Mouse (Mus musculus) kidney, postnatal 0 days (tissue): ENCODE measurements around the gene Tmed8. TPM values are rescaled to one million over a fixed set of nuclear protein-coding genes. Genes with fewer than 3 reads are reported as not detected.
"Not testable (repeated sequence)": the region's sequence is repeated elsewhere in the genome, so short reads cannot be mapped to it uniquely, and the experiment has no call there.

ENCODE experiments used
- ATAC-seq: fragments of 200-750 bp; cut with Nextera tagmentation; replicated peaks from 2 replicates; pipeline ENCODE4 v1.8.0; 2017; ENCODE audit warnings: low read depth, moderate number of reproducible peaks, moderate TSS enrichment, moderate library complexity; ENCODE audit not compliant: low FRiP score
- DNase-seq: peaks from one replicate; pipeline ENCODE4 v3.0.0-alpha.2; 2016; ENCODE audit warnings: low spot score
- H3K27ac ChIP-seq: fragments of 300-500 bp; sonication (generic); 2 replicates; pipeline ENCODE4 v1.5.1; 2014; ENCODE audit warnings: mild to moderate bottlenecking
- H3K27me3 ChIP-seq: fragments of 300-500 bp; sonication (generic); 2 replicates; pipeline ENCODE4 v1.6.1; 2014; ENCODE audit warnings: low read length, mixed read lengths; ENCODE audit not compliant: insufficient read depth
- H3K36me3 ChIP-seq: fragments of 300-500 bp; sonication (generic); 2 replicates; pipeline ENCODE4 v1.6.1; 2014; ENCODE audit warnings: low read length, mixed read lengths; ENCODE audit not compliant: insufficient read depth
- H3K4me1 ChIP-seq: fragments of 300-500 bp; sonication (generic); replicated peaks from 2 replicates; pipeline ENCODE4 v1.6.1; 2014; ENCODE audit warnings: antibody characterized with exemption, low read length, mixed read lengths; ENCODE audit not compliant: insufficient read depth
- H3K4me2 ChIP-seq: fragments of 300-500 bp; sonication (generic); 2 replicates; pipeline ENCODE4 v1.6.1; 2014; ENCODE audit warnings: mild to moderate bottlenecking, low read length, moderate library complexity, mixed read lengths
- H3K4me3 ChIP-seq: fragments of 300-500 bp; sonication (generic); replicated peaks from 2 replicates; pipeline ENCODE4 v1.5.1; 2014; ENCODE audit warnings: low read depth, low read length
- H3K9ac ChIP-seq: fragments of 300-500 bp; sonication (generic); 2 replicates; pipeline ENCODE4 v1.6.1; 2014; ENCODE audit warnings: low read depth, low read length
- H3K9me3 ChIP-seq: fragments of 300-500 bp; sonication (generic); replicated peaks from 2 replicates; pipeline ENCODE4 v1.6.1; 2016; ENCODE audit warnings: low read length, inconsistent platforms, mixed read lengths
- CTCF ChIP-seq: IDR thresholded peaks from 2 replicates; pipeline ENCODE4 v1.5.1; 2016; ENCODE audit warnings: antibody characterized with exemption, low read depth, mild to moderate bottlenecking, moderate library complexity
- WGBS: fragments of 180-500 bp; shearing (Covaris S2); extraction: QIAGEN DNeasy Blood & Tissue Kit; methylation state at CpG from one replicate; pipeline ENCODE4 v1.1.7; 2014; 5-methylcytosine and 5-hydroxymethylcytosine counted together
- polyA plus RNA-seq: library from polyadenylated mRNA; unstranded; fragments of >200 nt; fragmentation: Nextera tagmentation; extraction: Ambion mirVana; gene quantifications from 2 replicates; pipeline ENCODE4 v1.2.1, GENCODE M21; 2015

Tmed8 gene
- polyA plus RNA-seq, 1 experiment from 2014 or later = 1.7 TPM

DNA sequence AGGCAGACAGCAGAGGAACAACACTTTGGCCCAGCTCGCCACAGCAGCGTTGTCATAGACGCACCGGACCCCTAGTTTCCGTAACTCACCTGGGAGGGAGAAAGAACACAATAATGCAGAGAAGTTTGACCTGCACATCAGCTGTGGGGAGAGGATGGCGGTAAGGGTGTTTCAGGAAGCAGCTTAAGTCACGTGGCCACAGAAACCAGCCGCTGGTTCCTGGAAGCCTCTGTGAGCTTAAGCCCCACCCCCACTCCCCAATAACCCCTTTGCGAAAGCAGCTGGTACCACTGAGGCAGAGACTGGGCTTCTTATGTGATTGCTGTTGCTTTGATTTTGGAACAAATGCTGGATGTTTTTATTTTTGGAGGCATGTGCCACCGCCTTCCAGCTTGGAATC lies 24.7 kb upstream of the Tmed8 start:
- no peak overlapping the region for H3K27ac ChIP-seq
- WGBS = 80% methylated on average over 10 of the region's 10 CpGs
- no peak for TF ChIP-seq CTCF
- no peaks in the 10 kb centered on the region for H3K27me3 ChIP-seq
- no peak overlapping the region for H3K9ac ChIP-seq
- no peak overlapping the region for H3K4me2 ChIP-seq
- no peaks in the 10 kb centered on the region for H3K9me3 ChIP-seq
- no peaks in the 10 kb centered on the region for H3K4me1 ChIP-seq
- H3K36me3 ChIP-seq = no peaks in the 10 kb centered on the region
- DNase-seq (no peak), ATAC-seq (no peak)
- H3K4me3 ChIP-seq = no peak overlapping the region

DNA sequence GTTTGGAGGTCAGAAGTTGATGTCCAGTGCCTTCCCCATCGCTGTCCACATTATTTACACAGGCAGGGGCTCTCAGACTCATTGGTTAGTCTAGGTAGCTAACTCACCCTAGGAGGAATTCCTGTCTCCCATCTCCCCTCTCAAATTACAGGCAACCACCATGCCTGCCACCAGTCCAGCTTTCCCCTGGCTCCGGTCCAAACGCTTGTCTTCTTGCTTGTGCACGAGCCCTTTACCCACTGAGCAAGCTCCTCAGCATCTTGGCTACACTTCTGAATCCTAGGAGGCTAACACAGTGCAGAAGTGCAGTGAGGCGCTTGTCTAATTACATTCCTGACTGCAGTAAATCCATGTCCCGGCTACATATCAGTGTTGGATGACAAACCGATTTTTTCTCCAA lies 19.1 kb upstream of the Tmed8 start:
- H3K36me3 ChIP-seq = no peaks in the 10 kb centered on the region
- DNase-seq (peak; percentile 13), ATAC-seq (no peak)
- no peaks in the 10 kb centered on the region for H3K4me1 ChIP-seq
- no peak overlapping the region for H3K4me3 ChIP-seq
- no peak for TF ChIP-seq CTCF
- H3K9ac ChIP-seq = no peak overlapping the region
- H3K9me3 ChIP-seq = no peaks in the 10 kb centered on the region
- no peak overlapping the region for H3K4me2 ChIP-seq
- 44% methylated on average over 7 of the region's 7 CpGs for WGBS
- no peak overlapping the region for H3K27ac ChIP-seq
- no peaks in the 10 kb centered on the region for H3K27me3 ChIP-seq

DNA sequence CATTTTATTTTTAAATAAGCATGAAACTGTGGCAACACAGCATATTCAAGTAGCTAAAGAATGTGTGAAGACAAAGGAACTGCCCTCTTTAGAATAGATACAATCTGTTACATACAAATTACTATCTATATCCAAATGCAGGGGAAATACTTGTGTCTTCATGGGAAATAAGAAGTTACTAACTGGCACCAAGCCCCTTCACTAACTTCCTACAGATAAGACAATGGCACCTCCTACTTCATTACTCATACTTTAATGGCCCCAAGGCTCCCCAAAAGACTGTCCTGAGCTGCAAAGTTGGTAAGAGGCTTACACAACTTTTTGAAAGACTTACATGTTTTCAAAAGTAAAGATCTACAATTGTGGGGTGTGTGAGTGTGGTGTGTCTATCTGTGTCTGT lies 17.3 kb upstream of the Tmed8 start:
- no peak for ATAC-seq
- no peak for TF ChIP-seq CTCF
- H3K4me1 ChIP-seq = no peaks in the 10 kb centered on the region

DNA sequence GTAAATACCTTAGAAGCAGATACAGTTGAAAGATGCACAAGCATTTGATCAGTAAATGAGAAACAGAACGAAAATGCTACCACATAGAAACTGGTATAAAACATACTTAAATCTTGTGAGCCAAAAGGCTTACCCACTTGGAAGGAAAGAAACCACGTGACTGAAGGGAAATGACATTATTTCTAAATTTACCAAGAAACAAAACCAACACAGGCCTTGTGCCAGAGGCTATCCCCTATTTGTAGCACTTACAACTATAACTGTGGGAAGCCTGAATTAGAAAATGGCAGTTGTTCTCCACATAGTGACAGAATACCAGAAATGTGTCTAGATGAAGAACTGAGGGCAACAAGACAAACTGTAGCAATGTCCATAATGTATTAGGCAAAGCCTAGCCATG lies 15.8 kb upstream of the Tmed8 start:
- TF ChIP-seq CTCF = no peak
- ATAC-seq (no peak), DNase-seq (no peak)
- no peak overlapping the region for H3K27ac ChIP-seq
- WGBS = 71% methylated on average over 2 of the region's 2 CpGs
- no peak overlapping the region for H3K4me3 ChIP-seq
- H3K4me1 ChIP-seq = no peaks in the 10 kb centered on the region
- H3K9me3 ChIP-seq = no peaks in the 10 kb centered on the region
- H3K27me3 ChIP-seq = no peaks in the 10 kb centered on the region
- H3K9ac ChIP-seq = no peak overlapping the region
- no peaks in the 10 kb centered on the region for H3K36me3 ChIP-seq
- H3K4me2 ChIP-seq = no peak overlapping the region

More for the DNA sequence above, 17.3 kb upstream of the Tmed8 start:
- H3K9me3 ChIP-seq = no peaks in the 10 kb centered on the region
- no peaks in the 10 kb centered on the region for H3K36me3 ChIP-seq
- no peak overlapping the region for H3K4me3 ChIP-seq
- no peak overlapping the region for H3K9ac ChIP-seq
- DNase-seq = no peak
- no peaks in the 10 kb centered on the region for H3K27me3 ChIP-seq
- no peak overlapping the region for H3K4me2 ChIP-seq
- H3K27ac ChIP-seq = no peak overlapping the region

DNA sequence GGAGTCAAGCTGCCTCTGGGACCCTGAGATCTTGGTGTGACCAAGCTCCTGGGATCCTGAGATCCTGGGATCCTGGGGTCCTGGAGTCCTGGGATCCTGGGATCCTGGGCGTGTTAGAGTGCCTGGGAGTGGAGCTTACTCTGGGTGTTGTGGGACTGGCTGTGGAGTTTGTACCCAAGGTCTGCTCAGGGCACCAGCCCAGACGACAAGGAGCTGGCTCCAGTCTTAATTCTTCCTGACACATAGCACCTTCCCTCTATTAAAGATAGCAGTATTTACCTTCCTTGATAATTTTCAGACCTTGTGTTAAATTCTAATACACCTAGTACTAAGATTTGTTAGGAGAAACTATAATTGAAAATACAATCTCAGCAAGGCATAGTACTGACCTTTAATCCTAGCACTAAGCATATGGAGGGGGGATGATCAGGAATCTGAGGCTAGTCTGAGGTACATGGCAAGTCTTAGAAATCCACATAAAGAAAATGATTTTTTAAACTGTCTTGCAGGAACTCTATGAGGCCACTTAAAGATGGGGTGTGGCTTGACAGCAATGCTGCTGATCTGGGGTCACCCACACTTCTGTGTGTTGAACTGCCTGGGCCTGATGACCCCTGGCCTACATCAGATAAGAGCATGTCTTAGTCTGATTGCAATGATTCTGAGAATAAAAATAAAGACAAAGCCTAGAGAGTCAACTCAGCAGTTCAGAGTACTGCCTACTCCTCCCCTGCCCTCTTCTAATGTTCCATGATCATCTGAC lies 12.8 kb upstream of the Tmed8 start:
- 43% methylated on average over 2 of the region's 2 CpGs for WGBS
- no peak overlapping the region for H3K4me2 ChIP-seq
- no peak for DNase-seq
- H3K9me3 ChIP-seq = no peaks in the 10 kb centered on the region
- H3K4me1 ChIP-seq = no peaks in the 10 kb centered on the region
- TF ChIP-seq CTCF = no peak
- no peak for ATAC-seq
- no peak overlapping the region for H3K27ac ChIP-seq
- H3K4me3 ChIP-seq = no peak overlapping the region
- no peaks in the 10 kb centered on the region for H3K27me3 ChIP-seq
- no peak overlapping the region for H3K9ac ChIP-seq
- H3K36me3 ChIP-seq = no peaks in the 10 kb centered on the region

DNA sequence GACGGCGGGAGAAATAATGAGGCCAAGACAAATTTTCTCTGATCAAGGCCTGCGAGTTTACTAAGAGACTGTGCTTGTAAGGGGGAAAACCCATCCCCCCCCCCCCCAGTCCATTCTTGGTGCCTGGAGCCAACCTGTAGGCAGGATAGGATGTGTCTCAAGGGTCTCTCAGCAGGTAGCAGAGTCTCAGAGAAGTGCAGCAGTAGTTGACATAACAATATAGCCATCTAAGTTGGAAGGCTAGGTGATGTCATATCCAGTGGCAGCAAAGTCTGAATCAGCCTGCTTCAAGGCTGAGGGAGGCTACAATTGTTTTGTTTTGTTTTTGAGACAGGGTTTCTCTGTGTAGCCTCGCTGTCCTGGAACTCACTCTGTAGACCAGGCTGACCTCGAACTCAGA lies 5.5 kb upstream of the Tmed8 start:
- WGBS = 87% methylated on average over 5 of the region's 5 CpGs

DNA sequence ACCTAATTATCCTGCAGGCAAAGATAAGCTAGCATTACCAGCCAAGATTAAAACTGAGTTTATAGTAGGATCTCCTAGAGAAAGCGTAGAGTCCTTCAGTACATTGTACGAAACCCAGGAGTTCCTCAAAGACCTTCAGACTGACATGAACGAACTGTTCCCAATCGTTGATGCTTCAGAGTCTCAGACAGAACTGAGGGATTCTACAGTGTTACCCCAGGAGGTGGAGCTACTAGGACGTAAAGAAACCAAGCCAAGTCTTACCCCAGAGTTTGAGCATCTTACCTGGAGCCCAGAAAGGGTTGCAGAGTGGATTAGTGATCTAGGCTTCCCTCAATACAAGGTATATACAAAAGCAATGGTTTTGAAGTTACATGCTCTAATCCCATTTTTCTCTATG lies 1.4 kb upstream of the Tmed8 start:
- H3K9me3 ChIP-seq = no peaks in the 10 kb centered on the region
- no peak overlapping the region for H3K4me2 ChIP-seq
- WGBS = 60% methylated on average over 5 of the region's 5 CpGs
- H3K4me1 ChIP-seq = no peaks in the 10 kb centered on the region
- no peak for DNase-seq
- H3K4me3 ChIP-seq = no peak overlapping the region
- H3K27ac ChIP-seq = no peak overlapping the region
- H3K27me3 ChIP-seq = no peaks in the 10 kb centered on the region
- peak; percentile 17; the same call in 1 of the 2 replicates for TF ChIP-seq CTCF
- H3K36me3 ChIP-seq = no peaks in the 10 kb centered on the region
- no peak overlapping the region for H3K9ac ChIP-seq
- ATAC-seq = no peak

More for the DNA sequence above, 5.5 kb upstream of the Tmed8 start:
- H3K36me3 ChIP-seq, H3K9me3 ChIP-seq, DNase-seq, H3K9ac ChIP-seq, H3K4me3 ChIP-seq, H3K27ac ChIP-seq, ATAC-seq, H3K4me2 ChIP-seq, H3K4me1 ChIP-seq, H3K27me3 ChIP-seq: not testable (repeated sequence)
